Mouse (Mus musculus) embryonic facial prominence, embryonic 10.5 days (tissue): ENCODE results near the gene Gal3st4. TPM values are rescaled to one million over a fixed set of nuclear protein-coding genes. Genes with fewer than 3 reads are reported as not detected.

Source experiments
- DNase-seq: peaks from one replicate; pipeline ENCODE4 v3.0.0-alpha.2; 2017; ENCODE audit warnings: low spot score
- H3K27ac ChIP-seq: fragments of 300-500 bp; sonication (generic); replicated peaks from 2 replicates; pipeline ENCODE4 v1.5.1; 2016; ENCODE audit warnings: mild to moderate bottlenecking
- H3K27me3 ChIP-seq: fragments of 300-500 bp; sonication (generic); replicated peaks from 2 replicates; pipeline ENCODE4 v1.6.1; 2016; ENCODE audit warnings: low read depth, mild to moderate bottlenecking; ENCODE audit not compliant: poor library complexity, severe bottlenecking
- H3K36me3 ChIP-seq: fragments of 300-500 bp; sonication (generic); replicated peaks from 2 replicates; pipeline ENCODE4 v1.6.1; 2016; ENCODE audit warnings: mild to moderate bottlenecking, moderate library complexity
- H3K4me1 ChIP-seq: fragments of 300-500 bp; sonication (generic); 2 replicates; pipeline ENCODE4 v1.6.1; 2016
- H3K4me3 ChIP-seq: fragments of 300-500 bp; sonication (generic); 2 replicates; pipeline ENCODE4 v1.5.1; 2016; ENCODE audit warnings: mild to moderate bottlenecking, moderate library complexity
- H3K9me3 ChIP-seq: fragments of 300-500 bp; sonication (generic); 2 replicates; pipeline ENCODE4 v1.6.1; 2016; ENCODE audit warnings: mild to moderate bottlenecking
- WGBS: fragments of 180-500 bp; shearing (Covaris S2); methylation state at CpG from one replicate; pipeline ENCODE4 v1.1.7; 2016; 5-methylcytosine and 5-hydroxymethylcytosine counted together
- polyA plus RNA-seq: library from polyadenylated mRNA; unstranded; fragments of >200 nt; fragmentation: Nextera tagmentation; extraction: Ambion mirVana; gene quantifications from 2 replicates; pipeline ENCODE4 v1.2.1, GENCODE M21; 2016

Gal3st4 gene
- polyA plus RNA-seq, 1 experiment from 2014 or later: 3.6 TPM

GRCm38 (mm10) chr5:138275216-138276050 is 2.8 kb upstream of the Gal3st4 start:
- H3K4me1 ChIP-seq: peaks cover 88% of the 10 kb centered on the region
- peak; percentile 55 for DNase-seq
- H3K9me3 ChIP-seq: peaks cover 2% of the 10 kb centered on the region; the same call in 1 of the 2 replicates
- 13% methylated on average over 41 of the region's 41 CpGs for WGBS
- peak overlapping the region; percentile 68 for H3K27ac ChIP-seq
- H3K36me3 ChIP-seq: peaks cover 50% of the 10 kb centered on the region
- H3K27me3 ChIP-seq: peaks cover 25% of the 10 kb centered on the region
- peak overlapping the region; percentile 53 for H3K4me3 ChIP-seq

- Histone ChIP-seq H3K27me3 (peaks cover 25% of the 10 kb centered on the region), H3K36me3 (peaks cover 50% of the 10 kb centered on the region), H3K9me3 (no peaks in the 10 kb centered on the region), H3K4me1 (peaks cover 82% of the 10 kb centered on the region), H3K4me3 (no peak overlapping the region), H3K27ac (no peak overlapping the region)
- no peak for DNase-seq
- 66% methylated on average over 8 of the region's 8 CpGs for WGBS
Observed at GRCm38 (mm10) chr5:138274186-138274585, 1.5 kb upstream of the Gal3st4 start.

- WGBS: 53% methylated on average over 3 of the region's 3 CpGs
- peaks cover 22% of the 10 kb centered on the region for H3K27me3 ChIP-seq
- peak overlapping the region; percentile 50; the same call in 1 of the 2 replicates for H3K4me3 ChIP-seq
- no peak overlapping the region for H3K27ac ChIP-seq
- peaks cover 54% of the 10 kb centered on the region for H3K4me1 ChIP-seq
- no peaks in the 10 kb centered on the region for H3K9me3 ChIP-seq
- peaks cover 35% of the 10 kb centered on the region for H3K36me3 ChIP-seq
- no peak for DNase-seq
Observed at GRCm38 (mm10) chr5:138271232-138271631, 1.4 kb downstream of the Gal3st4 start.

GRCm38 (mm10) chr5:138268980-138269379 is 3.7 kb downstream of the Gal3st4 start:
- no peak for DNase-seq
- Histone ChIP-seq H3K9me3 (no peaks in the 10 kb centered on the region), H3K27ac (no peak overlapping the region), H3K36me3 (peaks cover 21% of the 10 kb centered on the region), H3K4me3 (no peak overlapping the region), H3K4me1 (peaks cover 39% of the 10 kb centered on the region), H3K27me3 (peaks cover 15% of the 10 kb centered on the region)
- WGBS: 81% methylated on average over 4 of the region's 4 CpGs

GRCm38 (mm10) chr5:138267114-138267513 is 5.5 kb downstream of the Gal3st4 start:
- DNase-seq: peak; percentile 2
- 83% methylated on average over 3 of the region's 3 CpGs for WGBS
- Histone ChIP-seq H3K27ac (no peak overlapping the region), H3K4me3 (no peak overlapping the region), H3K36me3 (peaks cover 23% of the 10 kb centered on the region), H3K4me1 (peaks cover 35% of the 10 kb centered on the region), H3K9me3 (no peaks in the 10 kb centered on the region), H3K27me3 (peaks cover 15% of the 10 kb centered on the region)

GRCm38 (mm10) chr5:138265712-138266111 is 6.9 kb downstream of the Gal3st4 start:
- Histone ChIP-seq H3K9me3 (no peaks in the 10 kb centered on the region), H3K27me3 (peaks cover 2% of the 10 kb centered on the region; the same call in 1 of the 2 replicates), H3K4me3 (no peak overlapping the region), H3K27ac (no peak overlapping the region), H3K36me3 (peaks cover 37% of the 10 kb centered on the region), H3K4me1 (peaks cover 30% of the 10 kb centered on the region)
- 95% methylated on average over 4 of the region's 4 CpGs for WGBS
- no peak for DNase-seq

- Histone ChIP-seq H3K36me3 (peaks cover 52% of the 10 kb centered on the region), H3K27ac (peak overlapping the region; percentile 89), H3K4me1 (peaks cover 30% of the 10 kb centered on the region), H3K4me3 (peak overlapping the region; percentile 87), H3K9me3 (no peaks in the 10 kb centered on the region), H3K27me3 (no peaks in the 10 kb centered on the region)
- peak; percentile 7 for DNase-seq
- 15% methylated on average over 6 of the region's 6 CpGs for WGBS
Observed at GRCm38 (mm10) chr5:138264207-138264578, 8.4 kb downstream of the Gal3st4 start.

- H3K27ac ChIP-seq: peak within 1 kb of the TSS; percentile 89
Observed at GRCm38 (mm10) chr5:138263260-138264206, 9.1 kb downstream of the Gal3st4 start, which contains the start of gene BC037034. TSS of gene BC037034 (minus strand) at chr5:138264033.

GRCm38 (mm10) chr5:138262582-138263240 is 9.9 kb downstream of the Gal3st4 start:
- H3K27ac ChIP-seq: peak overlapping the region; percentile 89; the same call in 1 of the 2 replicates
- no peaks in the 10 kb centered on the region for H3K9me3 ChIP-seq
- H3K4me3 ChIP-seq: peak overlapping the region; percentile 87
- WGBS: 67% methylated on average over 18 of the region's 18 CpGs
- peaks cover 30% of the 10 kb centered on the region for H3K4me1 ChIP-seq
- H3K27me3 ChIP-seq: no peaks in the 10 kb centered on the region
- DNase-seq: no peak
- peaks cover 65% of the 10 kb centered on the region for H3K36me3 ChIP-seq

More at GRCm38 (mm10) chr5:138263260-138264206, 9.1 kb downstream of the Gal3st4 start, which contains the start of gene BC037034:
- Histone ChIP-seq H3K4me1 (peaks cover 30% of the 10 kb centered on the region), H3K27me3 (no peaks in the 10 kb centered on the region), H3K9me3 (no peaks in the 10 kb centered on the region), H3K36me3 (peaks cover 59% of the 10 kb centered on the region), H3K4me3 (peak within 1 kb of the TSS; percentile 87)
- WGBS: under 1% methylated on average over 70 of the region's 71 CpGs
- DNase-seq: peak; percentile 92

- no peaks in the 10 kb centered on the region for H3K9me3 ChIP-seq
- peaks cover 30% of the 10 kb centered on the region for H3K4me1 ChIP-seq
- 71% methylated on average over 4 of the region's 4 CpGs for WGBS
- H3K36me3 ChIP-seq: peaks cover 63% of the 10 kb centered on the region
- no peak overlapping the region for H3K27ac ChIP-seq
- DNase-seq: no peak
- H3K27me3 ChIP-seq: no peaks in the 10 kb centered on the region
- H3K4me3 ChIP-seq: peak overlapping the region; percentile 87; the same call in 1 of the 2 replicates
Observed at GRCm38 (mm10) chr5:138262001-138262400, 10.6 kb downstream of the Gal3st4 start.

GRCm38 (mm10) chr5:138260834-138261233 is 11.8 kb downstream of the Gal3st4 start:
- Histone ChIP-seq H3K36me3 (peaks cover 52% of the 10 kb centered on the region), H3K9me3 (no peaks in the 10 kb centered on the region), H3K4me1 (peaks cover 37% of the 10 kb centered on the region), H3K4me3 (no peak overlapping the region), H3K27ac (no peak overlapping the region), H3K27me3 (no peaks in the 10 kb centered on the region)
- no peak for DNase-seq
- 87% methylated on average over 11 of the region's 11 CpGs for WGBS

- no peak overlapping the region for H3K27ac ChIP-seq
- no peak overlapping the region for H3K4me3 ChIP-seq
- peaks cover 47% of the 10 kb centered on the region for H3K36me3 ChIP-seq
- no peaks in the 10 kb centered on the region for H3K9me3 ChIP-seq
- H3K4me1 ChIP-seq: peaks cover 40% of the 10 kb centered on the region
- no peak for DNase-seq
- no peaks in the 10 kb centered on the region for H3K27me3 ChIP-seq
- 75% methylated on average over 10 of the region's 10 CpGs for WGBS
Observed at GRCm38 (mm10) chr5:138260051-138260450, 12.6 kb downstream of the Gal3st4 start.
